Mouse (Mus musculus) olfactory bulb, adult 2 months (tissue): ENCODE measurements around the gene Galnt7. TPM values are rescaled to one million over a fixed set of nuclear protein-coding genes. Genes with fewer than 3 reads are reported as not detected.
"Not testable (repeated sequence)": the region's sequence is repeated elsewhere in the genome, so short reads cannot be mapped to it uniquely, and the experiment has no call there.

Experiments
- H3K27ac ChIP-seq: fragments of 200-500 bp; 2 replicates; pipeline ENCODE4 v1.5.1; 2012; ENCODE audit warnings: low read depth, low read length; ENCODE audit not compliant: insufficient read depth
- H3K4me1 ChIP-seq: fragments of 200-500 bp; 2 replicates; pipeline ENCODE4 v1.6.1; 2012; ENCODE audit warnings: low read length; ENCODE audit not compliant: control insufficient read depth, insufficient read depth
- H3K4me3 ChIP-seq: fragments of 200-500 bp; 2 replicates; pipeline ENCODE4 v1.5.1; 2012; ENCODE audit warnings: mild to moderate bottlenecking, low read depth, low read length, moderate library complexity; ENCODE audit not compliant: insufficient read depth
- CTCF ChIP-seq: fragments of 200-500 bp; IDR thresholded peaks from 2 replicates; pipeline ENCODE4 v1.5.1; 2012; ENCODE audit warnings: low read depth, mild to moderate bottlenecking, low read length, moderate library complexity; ENCODE audit not compliant: insufficient read depth
- POLR2A ChIP-seq: fragments of 200-500 bp; IDR thresholded peaks from 2 replicates; pipeline ENCODE4 v1.6.1; 2012; ENCODE audit warnings: mild to moderate bottlenecking, low read depth, low read length, moderate library complexity; ENCODE audit not compliant: insufficient read depth
- WGBS: fragments of 180-500 bp; shearing (Covaris S2); methylation state at CpG from one replicate; pipeline ENCODE4 v1.1.7; 2018; 5-methylcytosine and 5-hydroxymethylcytosine counted together
- polyA plus RNA-seq: library from polyadenylated mRNA; stranded (reverse); fragments of >200 nt; gene quantifications from 2 replicates; pipeline ENCODE4 v1.2.4, GENCODE M21; 2012; ENCODE audit warnings: low replicate concordance; ENCODE audit not compliant: missing spikeins, insufficient read depth, insufficient read length

The Galnt7 gene
- polyA plus RNA-seq, 1 experiment = not detected

DNA sequence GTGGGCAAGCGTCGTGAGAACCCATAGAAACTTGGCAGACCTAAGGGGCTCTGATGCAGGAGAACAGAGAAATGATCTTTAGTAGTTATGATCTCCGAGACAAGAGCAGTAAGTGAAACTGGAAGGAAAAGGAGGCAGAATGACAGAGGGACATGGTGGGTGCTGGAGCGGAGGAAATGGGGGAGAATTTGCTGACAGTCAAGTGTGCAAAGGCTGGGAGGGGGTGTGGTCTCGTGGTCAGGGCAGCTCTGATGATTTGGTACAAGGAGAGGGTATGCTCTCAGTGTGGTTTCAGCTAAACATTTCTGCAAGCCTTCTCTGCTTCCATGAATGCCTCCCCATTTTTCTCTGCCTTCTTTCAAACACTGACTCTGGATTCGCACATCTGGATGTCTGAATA is 116.7 kb downstream of the Galnt7 start:
- H3K4me3 ChIP-seq = no peak overlapping the region
- H3K27ac ChIP-seq = no peak overlapping the region
- no peaks in the 10 kb centered on the region for H3K4me1 ChIP-seq
- WGBS = 94% methylated on average over 6 of the region's 6 CpGs
- TF ChIP-seq POLR2A = no peak
- TF ChIP-seq CTCF = no peak

DNA sequence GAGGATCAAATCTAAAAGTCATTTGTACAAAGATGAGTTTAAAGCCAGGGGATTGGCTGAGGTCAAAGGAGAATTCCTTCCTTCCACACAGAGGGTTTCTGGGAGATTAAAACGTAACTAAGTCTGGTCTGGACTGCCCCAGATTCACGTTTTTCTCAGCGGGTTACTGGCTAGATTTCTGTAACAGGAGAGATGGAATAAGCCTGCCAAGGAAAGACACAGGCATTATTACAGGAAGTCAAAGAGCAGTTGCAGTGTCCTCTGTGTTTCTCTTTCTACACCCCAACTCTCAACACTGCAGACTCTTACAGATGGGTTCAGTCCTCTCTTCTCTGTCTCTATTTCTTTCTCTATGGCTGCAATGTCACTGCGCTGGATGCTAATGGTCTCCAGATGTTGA is 118.3 kb downstream of the Galnt7 start:
- Histone ChIP-seq H3K4me3 (no peak overlapping the region), H3K27ac (no peak overlapping the region), H3K4me1 (no peaks in the 10 kb centered on the region)
- WGBS = 80% methylated on average over 4 of the region's 4 CpGs
- no peak for TF ChIP-seq CTCF
- no peak for TF ChIP-seq POLR2A

DNA sequence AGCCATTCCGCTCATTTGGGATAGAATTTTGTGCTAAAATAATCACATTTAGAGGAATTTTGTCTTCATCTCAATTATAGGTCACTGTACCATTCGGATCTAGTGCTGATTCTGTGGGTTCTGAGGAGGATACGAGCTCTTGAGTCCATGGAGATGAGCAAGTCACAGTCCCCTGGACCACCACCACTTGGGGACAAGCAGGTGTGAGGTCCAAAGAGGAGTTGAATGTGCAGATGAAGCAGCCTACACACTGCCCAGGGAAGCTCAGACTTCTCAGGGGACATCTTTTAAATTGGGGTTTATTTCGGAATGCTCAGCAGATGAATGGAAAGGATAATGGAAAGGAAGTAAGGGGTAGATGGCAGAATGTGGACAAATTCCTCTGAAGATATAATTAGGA is 119.7 kb downstream of the Galnt7 start:
- Histone ChIP-seq H3K27ac (no peak overlapping the region), H3K4me1 (no peaks in the 10 kb centered on the region), H3K4me3 (no peak overlapping the region)
- TF ChIP-seq CTCF = no peak
- 97% methylated on average over 4 of the region's 4 CpGs for WGBS

DNA sequence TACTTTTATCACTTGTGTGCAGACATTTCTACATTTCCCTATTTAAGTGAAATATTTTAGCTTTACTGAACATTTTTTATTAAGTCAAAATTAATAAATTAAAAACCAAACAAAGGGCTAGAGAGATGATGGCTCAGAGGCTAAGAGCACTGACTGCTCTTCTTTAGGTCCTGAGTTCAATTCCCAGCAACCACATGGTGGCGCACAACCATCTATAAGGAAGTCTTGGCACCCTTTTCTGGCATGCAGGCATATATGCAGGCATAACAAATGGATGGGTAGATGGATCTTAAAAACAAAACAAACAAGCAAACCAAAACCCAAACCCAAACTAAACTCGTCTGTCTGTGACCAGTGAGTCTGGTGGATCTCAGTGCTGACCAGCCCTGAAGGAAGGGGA is 120.6 kb downstream of the Galnt7 start:
- H3K4me3 ChIP-seq = no peak overlapping the region
- no peak overlapping the region for H3K27ac ChIP-seq
- no peak for TF ChIP-seq CTCF
- no peak for TF ChIP-seq POLR2A
- 76% methylated on average over 2 of the region's 2 CpGs for WGBS
- no peaks in the 10 kb centered on the region for H3K4me1 ChIP-seq

DNA sequence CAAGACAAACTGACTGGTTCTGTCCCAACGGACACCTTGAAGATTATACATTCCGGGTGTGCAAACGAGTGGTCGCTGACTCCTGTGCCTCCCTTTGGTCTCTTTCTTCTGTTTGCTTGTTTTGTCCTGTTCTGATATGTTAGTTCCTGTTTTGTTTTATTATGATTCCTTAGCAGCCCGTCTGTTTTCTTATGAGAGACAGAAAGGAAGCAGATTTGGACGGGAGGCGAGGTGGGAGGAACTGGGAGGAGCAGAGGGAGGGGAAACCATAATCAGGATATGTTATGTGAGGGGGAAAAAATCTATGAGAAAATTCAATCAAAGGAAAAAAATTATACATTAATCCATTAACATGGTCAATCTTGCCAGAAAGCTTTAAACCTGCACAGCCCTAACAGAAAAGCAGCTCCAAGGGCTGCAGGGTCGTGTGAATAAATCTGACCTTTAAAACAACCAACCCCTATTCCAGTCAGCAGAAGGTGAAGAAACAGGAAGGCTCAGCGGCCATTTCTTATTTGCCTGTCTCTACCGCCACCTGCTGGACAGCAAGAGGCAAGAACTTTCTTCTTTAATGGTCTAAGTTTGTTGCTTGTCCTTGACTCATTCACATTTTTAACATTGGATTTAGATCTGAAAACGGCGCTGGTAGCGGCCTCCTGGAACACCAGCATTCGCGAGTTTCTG is 122.0 kb downstream of the Galnt7 start:
- H3K4me1 ChIP-seq = no peaks in the 10 kb centered on the region
- H3K27ac ChIP-seq = no peak overlapping the region
- TF ChIP-seq POLR2A = no peak
- 21% methylated on average over 15 of the region's 15 CpGs for WGBS
- no peak overlapping the region for H3K4me3 ChIP-seq

DNA sequence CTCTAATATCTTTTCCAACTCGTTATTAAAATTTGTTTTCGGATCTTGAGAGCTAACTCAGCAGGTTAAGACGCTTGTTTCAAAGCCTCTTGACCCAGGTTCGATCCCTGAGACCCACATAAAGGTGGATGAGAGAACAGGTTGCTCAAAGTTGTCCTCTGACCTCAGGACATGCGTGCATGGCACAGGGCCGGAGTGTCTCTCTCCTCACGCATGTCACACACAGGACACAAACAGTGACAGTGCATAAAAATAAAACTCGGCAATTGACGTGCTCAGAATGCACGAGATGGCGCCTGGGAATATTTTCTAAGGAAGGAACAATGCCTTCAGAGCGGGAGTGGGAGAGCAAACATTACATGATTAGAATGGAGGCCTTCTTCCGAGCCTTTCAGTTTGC is 122.6 kb downstream of the Galnt7 start:
- TF ChIP-seq POLR2A (no peak), CTCF (no peak)
- Histone ChIP-seq H3K27ac (no peak overlapping the region), H3K4me1 (no peaks in the 10 kb centered on the region), H3K4me3 (no peak overlapping the region)
- WGBS = 84% methylated on average over 13 of the region's 13 CpGs

DNA sequence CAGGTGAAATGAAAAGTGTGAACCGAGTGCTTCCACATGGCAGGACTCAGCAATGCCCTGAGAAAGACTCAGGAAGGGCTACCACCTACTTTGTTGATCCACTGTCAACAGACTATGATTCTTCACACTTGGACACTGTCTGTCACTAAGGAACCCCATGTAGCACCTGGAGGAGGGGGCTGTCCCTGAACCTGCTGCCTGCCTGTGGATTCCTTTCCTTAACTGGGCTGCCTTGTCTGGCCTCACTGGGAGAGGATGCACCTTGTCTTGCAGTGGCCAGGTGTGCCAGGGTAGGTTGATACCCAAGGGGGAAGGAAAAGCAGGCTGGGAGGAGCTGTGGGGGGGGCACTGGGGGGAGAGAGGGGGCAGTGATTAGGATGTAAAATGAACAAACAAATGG is 124.8 kb downstream of the Galnt7 start:
- TF ChIP-seq POLR2A (no peak), CTCF (no peak)
- no peak overlapping the region for H3K4me3 ChIP-seq
- no peak overlapping the region for H3K27ac ChIP-seq
- 94% methylated on average over 1 of the region's 1 CpGs for WGBS
- no peaks in the 10 kb centered on the region for H3K4me1 ChIP-seq

DNA sequence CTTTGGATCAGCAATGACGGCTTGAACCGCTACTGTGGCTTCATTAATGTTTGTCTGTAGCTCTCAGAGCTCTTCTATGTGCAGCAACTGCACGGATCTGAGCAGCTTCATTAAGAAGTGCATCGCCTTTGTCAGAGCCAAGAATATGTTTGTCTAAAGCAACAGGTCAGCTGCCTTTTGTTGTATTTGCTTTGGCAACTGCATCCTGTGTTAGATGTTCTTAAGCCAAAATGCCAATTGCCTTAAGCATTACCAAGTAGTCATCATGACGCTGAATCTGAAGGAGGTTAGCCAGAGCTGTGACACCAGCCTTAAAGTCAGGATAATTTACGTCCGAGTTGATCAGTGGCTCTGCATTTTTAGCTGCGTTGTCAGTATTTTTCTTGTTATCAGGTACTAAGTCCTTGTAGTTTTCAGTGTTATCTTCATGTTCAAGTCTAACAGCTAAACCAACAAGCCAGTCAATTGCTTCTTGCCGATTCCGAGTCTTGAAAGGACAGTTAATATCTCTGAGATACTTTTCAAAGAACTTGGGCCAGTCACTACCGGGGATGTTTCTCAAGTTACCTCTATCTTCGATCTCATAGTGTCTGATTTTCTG is 132.5 kb downstream of the Galnt7 start:
- TF ChIP-seq POLR2A (no peak), CTCF (no peak)
- H3K27ac ChIP-seq = no peak overlapping the region
- no peaks in the 10 kb centered on the region for H3K4me1 ChIP-seq
- H3K4me3 ChIP-seq = no peak overlapping the region
- 83% methylated on average over 12 of the region's 12 CpGs for WGBS

DNA sequence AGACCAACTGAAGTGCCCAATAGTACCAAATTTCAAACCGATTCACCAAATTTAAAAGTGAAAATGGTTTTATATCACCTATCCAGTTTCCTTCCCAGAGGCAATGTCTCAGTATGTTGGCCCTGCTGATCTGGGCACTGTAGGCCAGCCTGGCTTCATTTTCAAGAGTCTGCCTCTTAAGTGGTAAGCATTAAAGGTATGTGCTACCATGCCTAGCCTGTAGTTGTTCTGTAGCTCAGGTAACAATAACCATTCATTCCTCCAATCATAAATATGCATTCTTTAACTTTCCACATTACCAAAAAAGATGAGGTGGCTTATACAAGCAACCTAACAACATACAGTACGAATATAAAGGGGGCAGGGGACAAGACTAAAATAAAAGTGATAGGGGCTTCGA is 135.1 kb downstream of the Galnt7 start:
- no peak overlapping the region for H3K27ac ChIP-seq
- TF ChIP-seq CTCF (no peak), POLR2A (no peak)
- H3K4me3 ChIP-seq = no peak overlapping the region
- 89% methylated on average over 3 of the region's 3 CpGs for WGBS
- no peaks in the 10 kb centered on the region for H3K4me1 ChIP-seq

DNA sequence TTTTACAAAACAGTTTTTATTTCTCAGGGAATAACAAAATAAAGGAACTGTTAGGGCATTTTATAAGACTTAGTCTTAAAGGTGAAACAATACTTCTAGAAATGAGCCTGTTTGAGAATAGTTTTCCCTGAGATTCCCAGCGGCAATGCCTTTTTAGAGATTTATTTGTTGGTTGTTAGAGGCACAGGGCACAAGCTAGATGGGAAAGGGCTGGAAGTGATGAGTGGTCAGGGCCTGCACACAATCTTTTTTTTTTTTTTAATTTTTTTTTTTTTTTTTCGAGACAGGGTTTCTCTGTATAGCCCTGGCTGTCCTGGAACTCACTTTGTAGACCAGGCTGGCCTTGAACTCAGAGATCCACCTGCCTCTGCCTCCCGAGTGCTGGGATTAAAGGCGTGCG is 136.1 kb downstream of the Galnt7 start:
- WGBS = 89% methylated on average over 5 of the region's 5 CpGs
- H3K4me1 ChIP-seq, H3K4me3 ChIP-seq, H3K27ac ChIP-seq: not testable (repeated sequence)

DNA sequence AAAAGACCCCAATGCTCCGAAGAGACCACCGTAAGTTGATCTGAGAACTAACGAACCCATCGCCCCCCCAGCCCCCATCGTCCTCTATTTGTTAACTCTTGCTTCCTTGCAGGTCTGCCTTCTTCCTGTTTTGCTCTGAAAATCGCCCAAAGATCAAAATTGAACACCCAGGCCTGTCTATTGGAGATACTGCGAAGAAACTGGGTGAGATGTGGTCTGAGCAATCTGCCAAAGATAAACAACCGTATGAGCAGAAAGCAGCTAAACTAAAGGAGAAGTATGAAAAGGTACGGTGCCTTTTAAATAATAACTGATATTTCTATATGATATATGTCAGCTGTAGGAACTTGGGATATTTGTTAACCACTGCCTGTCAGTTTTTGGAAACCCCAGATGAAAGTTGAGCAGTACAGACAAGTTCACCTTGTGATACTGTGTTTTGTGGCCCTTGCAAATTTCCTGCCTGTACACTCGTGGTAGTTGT is 139.6 kb downstream of the Galnt7 start:
- 30% methylated on average over 10 of the region's 10 CpGs for WGBS
- H3K27ac ChIP-seq, H3K4me1 ChIP-seq: not testable (repeated sequence)
- peak overlapping the region; percentile 14; the same call in 1 of the 2 replicates for H3K4me3 ChIP-seq
